Mouse (Mus musculus) fat pad, adult 2 months (tissue): ENCODE measurements around the gene Gh.

Experiments used
- DNase-seq: peaks from one replicate; pipeline ENCODE4 v3.0.0-alpha.2; 2011; ENCODE audit warnings: low read depth, low spot score; ENCODE audit errors: extremely low read depth

The Gh gene

DNA sequence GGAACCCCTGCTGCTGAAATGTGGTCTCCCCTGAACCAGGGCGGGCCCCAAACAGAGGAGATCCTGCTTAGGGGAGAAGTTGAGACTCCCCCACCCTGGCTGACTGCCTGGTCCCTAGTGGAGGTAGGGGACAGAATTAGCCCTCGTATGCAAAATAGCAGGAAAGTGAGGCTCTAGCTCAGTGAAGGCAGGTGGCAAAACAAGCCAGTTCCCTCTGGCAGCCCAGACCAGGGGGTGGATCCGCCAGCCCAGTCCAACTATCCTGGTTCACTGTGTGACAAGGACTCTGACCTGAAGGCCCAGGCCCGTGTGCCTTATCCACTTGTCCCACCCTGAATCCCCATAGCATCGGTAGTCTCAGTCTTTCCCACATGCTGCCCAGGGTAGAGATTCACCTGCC is 8.5 kb upstream of the Gh start:
- DNase-seq = no peak

DNA sequence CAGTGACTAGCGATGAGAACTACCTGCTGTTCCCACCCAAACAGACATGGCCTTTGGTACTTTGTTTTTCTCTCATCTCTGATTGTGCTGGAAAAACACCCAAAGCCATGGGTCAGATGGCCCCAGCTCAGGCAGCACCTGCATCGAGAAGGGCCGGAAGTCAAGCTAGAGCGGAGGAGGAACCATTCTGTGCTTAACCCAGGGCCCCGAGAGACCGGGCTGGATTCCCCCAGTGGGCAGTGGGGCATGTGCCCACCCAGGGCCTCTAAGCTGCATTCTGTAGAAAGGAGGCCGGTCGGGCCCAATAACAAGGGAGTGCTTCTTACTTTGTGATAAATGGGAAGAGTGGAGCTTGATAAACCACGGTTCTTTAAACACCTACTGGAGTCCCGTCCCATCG is 6.5 kb upstream of the Gh start:
- DNase-seq = no peak

DNA sequence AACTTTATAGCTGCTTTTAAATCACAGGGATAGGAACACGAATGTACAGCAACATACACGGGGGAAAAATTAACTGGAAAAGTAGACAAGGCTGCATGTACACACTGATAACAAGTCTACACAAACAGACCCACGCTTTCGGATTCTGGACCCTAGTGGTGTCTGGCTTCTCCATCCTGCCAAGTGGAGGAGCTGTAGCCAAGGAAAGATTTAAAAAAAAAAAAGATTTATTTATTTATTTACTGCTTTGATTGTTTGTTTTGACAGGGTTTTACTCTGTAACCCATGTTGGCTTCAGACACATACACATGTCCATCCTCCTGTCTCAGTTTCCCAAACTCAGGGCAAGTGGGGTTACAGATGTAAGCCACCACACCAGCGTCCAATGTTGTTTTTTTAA is 5.8 kb upstream of the Gh start:
- DNase-seq = no peak

DNA sequence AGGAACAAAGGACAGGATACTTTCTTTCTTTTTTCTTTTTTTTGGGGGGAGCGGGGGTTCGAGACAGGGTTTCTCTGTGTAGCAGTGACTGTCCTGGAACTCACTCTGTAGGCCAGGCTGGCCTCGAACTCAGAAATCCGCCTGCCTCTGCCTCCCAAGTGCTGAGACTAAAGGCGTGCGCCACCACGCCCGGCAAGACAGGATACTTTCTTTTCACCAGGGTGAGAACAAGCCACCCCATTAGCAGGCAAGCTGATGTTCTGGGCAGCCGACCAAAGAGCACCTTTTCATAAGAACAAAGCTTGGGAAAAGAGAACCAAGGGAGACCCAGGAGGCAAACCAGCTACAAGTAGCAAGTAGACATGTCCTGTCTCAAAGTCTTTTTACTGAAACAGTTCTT is 5.1 kb upstream of the Gh start:
- DNase-seq = no peak

DNA sequence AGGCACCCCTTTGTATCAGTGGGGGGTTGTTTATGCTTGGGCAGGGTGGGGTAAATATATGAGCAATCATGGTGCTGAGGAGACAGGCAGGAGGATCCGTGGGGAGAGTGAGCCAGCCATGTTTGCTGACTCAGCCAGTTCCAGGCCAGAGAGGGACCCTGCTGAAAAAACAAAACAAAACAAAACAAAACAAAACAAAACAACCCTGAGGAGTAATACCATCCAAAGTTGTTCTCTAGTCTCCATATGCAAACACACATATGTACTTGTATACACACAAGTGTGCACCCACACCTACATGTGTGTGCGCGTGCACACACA is 4.4 kb upstream of the Gh start:
- no peak for DNase-seq

DNA sequence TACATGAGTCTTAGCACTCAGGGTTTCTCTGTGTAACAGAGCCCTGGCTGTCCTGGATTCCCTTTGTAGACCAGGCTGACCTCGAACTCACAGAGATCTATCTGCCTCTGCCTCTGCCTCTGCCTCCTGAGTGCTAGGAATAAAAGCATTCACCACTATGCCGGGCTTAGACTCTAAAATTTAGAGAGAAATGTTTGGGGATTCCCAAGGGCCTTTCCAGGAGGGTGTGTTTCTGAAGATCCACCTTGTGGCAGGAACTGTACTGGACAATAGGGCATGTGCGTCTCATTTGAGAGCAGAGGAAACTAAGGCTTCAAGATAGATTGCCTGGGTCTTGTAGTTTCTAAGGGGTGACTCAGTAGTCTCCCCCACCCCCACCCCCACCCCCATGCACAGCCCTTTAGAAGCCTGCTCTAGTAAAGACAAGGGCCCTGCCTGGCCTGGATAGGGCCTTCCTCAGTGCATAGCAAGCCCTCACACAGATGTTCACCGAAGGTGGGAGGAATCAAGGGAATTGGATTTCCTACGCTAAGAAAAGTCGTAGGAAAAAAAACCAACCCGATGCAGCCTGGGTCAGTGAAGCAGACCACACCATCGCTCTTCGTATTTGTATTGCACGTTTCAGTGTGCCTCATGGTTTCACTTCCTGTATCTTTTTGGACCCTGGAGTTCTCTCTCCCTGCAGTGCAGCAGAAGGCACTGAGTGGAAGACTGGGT is 3.8 kb upstream of the Gh start:
- no peak for DNase-seq

DNA sequence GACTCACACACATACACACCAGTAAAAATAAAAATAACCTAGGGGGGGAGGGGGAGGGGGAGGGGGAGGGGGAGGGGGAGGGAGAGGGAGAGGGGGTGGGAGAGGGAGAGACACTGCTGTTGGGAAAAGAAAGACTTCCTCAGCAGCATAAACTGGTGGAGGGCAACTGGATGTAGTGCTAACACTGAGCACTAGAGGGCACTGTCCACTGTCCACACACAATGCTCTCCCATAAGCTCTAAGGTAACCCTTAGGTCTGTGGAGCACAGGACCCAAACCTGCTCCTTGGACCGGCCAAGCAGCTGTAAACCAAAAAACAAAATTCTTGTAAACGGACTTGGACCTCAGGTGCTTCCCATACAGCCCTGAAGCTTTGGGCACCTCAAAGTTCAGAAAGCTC is 969 bp upstream of the Gh start:
- DNase-seq = no peak

DNA sequence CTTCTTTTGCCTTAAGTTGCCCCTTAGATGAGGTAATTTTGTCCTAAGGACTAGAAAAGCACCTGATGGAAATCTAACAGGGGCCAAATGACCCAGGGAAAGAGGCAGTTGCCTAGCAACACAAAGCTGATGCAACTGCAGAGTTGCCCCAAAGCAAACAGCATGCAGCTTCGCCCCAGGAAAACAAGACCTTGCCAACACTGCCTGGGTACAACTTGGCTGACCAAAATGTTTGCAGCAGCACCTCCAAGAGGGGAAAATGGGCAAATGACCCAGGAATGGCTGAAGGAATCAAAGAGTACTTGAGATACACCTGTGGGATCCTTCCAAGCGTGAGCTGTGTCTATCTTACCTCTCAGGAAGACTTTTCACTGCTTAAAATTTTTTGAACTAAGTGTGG is 9.8 kb downstream of the Gh start:
- no peak for DNase-seq

DNA sequence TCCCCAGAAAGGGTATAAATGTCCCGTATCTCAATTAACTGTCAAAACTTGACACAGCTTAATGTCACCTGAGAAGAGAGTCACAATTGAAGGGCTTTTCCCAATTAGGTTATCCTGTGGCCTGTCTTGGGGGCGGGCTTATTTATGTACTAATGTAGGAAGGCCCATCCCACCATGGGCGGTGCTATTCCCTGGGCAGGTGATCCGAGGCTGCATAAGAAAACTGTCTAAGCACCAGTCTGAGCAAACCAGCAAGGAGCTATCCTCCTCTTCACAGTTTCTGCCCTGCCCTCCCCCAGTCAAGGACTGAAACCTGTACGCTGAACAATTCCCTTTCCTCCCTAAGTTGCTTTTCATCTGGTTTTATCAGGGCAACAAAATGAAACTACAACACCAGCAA is 11.3 kb downstream of the Gh start:
- no peak for DNase-seq

DNA sequence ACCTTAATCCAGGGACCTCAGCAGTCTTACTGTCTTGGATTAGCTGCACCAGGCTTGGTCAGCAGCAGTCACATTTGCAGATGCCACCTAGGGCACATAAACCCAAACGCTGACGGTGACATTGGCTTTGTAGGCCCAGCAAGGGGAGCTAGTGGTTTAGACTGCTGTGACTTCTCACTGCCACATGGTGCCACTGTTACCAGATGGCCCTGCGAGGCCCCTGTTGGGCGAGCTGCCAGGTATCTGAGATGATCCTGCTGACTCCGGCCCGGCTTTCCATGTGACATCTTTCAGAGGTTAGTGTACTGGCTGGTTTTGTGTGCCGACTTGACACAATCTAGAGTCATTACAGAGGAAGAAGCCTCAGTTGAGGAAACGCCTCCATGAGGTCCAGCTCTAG is 12.3 kb downstream of the Gh start:
- DNase-seq = no peak

DNA sequence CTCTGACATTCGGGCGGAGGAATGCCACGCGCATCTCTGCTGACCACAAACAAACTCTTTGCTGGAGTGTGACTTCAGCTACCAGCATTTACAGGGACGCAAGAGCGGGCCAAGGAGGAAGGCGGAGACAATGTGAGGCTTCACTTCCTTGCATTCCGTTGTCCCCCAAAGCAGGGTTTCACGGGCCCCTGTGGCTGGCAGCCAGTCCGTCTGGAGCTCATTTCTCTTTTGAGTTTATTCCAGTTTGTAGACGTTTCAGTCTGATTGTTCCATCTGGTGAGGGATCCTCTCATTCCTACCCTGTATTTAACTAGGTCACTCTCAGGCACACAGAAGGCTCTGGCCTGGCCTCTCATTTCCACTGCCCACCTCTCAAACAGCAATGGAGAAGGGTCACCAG is 14.7 kb downstream of the Gh start:
- no peak for DNase-seq

DNA sequence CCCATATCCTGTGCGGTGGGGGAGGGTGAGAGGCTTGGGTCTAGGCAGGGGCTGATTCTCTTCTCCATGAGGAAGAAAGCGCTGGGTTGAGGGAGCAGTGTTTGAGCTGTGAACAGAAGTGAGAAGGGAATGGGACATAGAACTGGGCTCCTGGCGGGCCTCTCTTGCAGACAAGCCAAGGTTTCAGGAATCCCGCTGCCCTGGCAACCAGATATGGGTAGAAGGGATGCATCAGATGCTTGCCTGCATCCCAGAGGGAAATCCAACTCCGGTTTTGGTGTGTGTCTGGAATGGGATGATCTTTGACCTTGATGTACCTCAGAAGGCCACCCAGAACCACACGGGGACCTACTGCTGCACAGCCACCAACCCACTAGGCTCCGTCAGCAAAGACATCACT is 15.5 kb downstream of the Gh start:
- no peak for DNase-seq

DNA sequence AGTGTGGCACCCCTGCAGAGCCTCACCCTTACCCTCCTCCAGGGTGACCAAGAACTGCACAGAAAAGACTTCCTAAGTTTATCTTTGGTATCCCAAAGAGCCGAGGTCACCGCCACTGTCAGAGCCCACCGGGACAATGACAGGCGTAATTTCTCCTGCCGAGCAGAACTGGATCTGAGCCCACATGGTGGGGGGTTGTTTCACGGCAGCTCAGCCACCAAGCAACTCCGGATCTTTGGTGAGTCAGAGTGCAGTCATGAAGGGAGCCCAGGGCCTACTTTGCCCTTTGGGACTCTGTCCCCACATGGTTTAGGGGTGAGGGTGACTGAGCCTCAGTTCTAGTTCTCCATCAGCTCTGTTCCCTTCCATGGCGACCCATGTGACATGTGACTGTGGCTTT is 17.5 kb downstream of the Gh start:
- no peak for DNase-seq

DNA sequence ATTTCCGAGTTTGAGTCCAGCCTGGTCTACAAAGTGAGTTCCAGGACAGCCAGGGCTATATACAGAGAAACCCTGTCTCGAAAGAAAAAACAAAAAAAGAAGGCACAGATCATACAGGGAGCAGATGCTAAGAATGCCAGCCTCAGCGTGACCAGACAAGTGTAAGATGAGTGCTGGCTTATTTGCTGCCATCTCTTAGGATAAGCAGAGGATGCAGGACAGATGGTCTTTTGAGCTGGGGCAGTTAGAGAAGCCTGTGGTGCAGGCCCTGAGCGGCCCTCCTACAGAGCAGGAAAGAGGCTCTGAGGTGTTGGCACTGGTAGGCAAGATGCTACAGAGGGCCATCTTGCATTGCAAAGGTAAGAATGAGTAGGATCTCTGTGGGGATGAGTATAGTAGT is 18.3 kb downstream of the Gh start:
- no peak for DNase-seq

DNA sequence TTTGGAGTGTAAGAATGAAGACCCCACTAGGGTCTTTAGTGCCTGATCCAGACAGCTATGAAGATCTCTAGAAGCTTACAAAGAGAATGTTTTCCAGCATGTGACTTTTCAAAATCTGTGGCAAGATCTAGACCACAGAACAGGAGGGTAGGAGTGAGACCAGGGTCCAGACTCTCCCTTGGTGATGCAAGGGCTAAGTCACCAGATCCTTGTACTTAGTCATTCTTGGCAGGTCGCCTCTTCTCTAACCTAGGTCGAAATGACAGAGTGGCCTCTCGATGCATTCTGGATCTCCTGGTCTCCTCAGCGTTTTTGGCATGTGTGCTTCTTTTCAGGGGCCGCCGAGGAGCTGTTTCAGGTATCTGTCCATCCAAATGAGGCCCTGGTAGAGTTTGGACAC is 19.2 kb downstream of the Gh start:
- no peak for DNase-seq

DNA sequence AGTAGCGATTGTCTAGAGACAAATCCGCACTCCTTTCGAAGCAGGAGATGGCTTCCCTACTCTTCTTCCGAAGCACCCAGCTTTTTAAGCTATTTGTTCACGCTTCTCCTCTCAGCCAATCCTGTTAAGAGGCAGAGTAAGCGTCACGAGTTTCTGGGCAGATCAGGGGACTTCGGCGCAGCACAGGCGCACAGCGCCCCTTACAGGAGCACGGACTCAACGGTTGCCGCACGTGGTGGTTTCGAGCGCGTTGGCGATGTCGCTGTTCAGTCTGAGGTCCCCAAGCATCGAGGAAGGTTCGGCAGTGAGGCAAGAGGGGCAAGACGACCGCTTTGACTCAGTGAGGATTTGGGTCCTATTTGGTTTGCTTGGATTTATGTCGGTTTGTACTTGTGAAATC is 25.2 kb downstream of the Gh start, which contains the start of gene Tcam1:
Tcam1 (plus strand) TSS at position 219 of the 400 bp plus-strand sequence.
- no peak for DNase-seq

DNA sequence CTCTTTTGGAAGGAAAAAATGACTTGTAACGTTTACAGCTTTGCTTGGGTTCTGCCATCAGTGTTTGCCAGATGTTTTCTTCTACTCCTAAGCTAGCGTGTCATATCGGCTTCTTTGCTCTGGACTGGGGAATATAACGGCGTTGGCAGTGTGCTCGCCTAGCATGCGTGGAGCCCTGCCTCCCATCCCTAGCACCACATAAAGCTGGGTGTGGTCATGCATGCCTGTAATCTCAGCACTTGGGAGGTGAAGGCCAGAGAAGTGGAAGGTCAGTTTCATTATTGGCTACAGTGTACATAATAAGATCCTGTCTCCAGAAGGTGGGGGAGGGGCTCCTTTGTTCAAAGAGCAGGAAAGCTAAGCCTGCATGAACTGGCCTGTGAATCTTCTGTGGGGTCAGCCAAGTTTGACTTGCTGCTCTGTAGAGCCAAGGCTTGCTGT is 26.7 kb downstream of the Gh start:
- no peak for DNase-seq

DNA sequence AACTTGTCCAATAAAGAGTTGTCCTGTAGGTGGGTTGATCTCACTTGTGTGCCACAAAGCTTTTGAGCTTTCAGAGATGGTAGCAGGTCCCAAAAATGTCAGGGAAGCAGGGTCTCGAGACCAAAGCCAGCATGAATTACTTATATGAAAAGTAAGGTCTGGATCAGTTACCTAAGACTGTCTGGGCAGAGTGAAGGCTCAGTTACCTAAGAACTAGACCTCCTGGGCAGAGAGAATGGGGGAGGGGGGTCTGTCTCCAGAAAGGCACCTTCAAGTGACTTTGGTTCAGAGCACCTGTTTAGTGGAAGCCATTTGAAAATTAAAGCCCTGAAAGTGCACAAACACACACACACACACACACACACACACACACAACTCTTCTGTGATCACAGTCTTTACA is 27.3 kb downstream of the Gh start:
- DNase-seq = no peak

DNA sequence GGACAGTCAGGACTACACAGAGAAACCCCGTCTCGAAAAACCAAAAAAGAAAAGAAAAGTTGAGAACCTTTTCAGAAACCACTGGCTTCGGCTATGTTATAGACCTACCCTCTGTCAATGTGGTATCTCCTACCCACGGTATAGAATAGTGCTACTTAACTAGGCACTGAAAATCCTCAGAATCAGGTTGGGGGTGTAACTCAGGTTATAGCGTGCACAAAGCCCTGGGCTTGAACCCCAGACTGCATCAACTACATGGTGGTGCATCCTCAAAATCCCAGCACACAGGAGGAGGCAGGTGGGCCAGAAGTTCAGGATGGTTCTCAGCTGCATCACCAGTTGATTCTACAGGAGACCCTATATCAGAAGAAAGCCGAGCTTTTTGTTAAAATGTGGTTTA is 27.9 kb downstream of the Gh start:
- no peak for DNase-seq

DNA sequence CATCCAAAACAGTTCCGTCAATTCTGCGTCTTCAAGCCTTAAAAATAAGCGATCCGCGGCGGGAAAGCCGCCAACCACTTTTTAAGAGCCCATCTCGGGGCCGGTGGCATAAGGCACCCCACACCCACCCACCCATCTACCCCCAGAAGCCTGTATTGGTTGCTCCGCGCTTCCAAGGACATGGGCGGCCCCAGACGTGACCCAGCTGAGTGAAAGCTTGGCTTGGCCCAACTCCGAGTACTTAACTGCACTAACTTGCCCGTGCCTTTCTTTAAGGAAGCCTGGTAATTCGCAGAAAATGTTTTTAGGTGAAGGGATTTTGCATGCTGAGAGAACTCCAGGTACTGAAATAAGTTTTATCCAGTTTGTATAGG is 28.4 kb downstream of the Gh start:
- DNase-seq = no peak

DNA sequence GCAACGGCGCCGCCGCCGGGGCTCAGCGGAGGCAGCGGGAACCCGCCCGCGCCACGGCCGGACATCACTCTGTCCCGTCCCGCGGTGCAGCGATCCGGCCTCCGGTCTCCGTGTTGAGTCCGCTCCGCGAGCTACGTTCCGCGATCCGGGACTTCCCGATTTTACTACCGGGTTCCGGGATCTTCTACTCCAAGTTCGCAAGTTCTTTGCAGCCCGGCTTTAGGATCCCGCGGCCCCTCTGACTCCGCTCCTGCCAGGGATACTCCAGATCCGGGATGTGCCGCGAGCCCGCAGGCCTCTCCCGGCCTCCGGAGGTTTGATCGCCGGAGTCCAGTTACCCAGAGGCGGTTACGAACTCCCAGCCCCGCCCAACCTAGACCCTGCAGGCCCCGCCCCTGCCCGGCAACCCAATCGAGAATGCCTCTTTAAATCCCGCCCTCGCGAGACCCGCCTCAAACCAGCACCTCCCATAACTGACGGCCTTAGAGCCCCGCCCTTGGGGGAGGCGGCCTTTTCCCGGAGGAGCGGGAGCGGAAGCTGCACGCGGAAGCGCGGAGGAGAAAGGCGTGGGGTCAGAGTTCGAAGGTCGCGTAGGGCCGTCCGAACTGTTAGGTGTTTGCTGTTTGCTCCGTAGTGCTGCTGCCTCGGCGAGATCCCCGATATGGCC is 28.9 kb downstream of the Gh start, which contains the start of gene Smarcd2:
Smarcd2 (minus strand) TSS at position 329 of the 667 bp plus-strand sequence.
- DNase-seq = peak; percentile 82

DNA sequence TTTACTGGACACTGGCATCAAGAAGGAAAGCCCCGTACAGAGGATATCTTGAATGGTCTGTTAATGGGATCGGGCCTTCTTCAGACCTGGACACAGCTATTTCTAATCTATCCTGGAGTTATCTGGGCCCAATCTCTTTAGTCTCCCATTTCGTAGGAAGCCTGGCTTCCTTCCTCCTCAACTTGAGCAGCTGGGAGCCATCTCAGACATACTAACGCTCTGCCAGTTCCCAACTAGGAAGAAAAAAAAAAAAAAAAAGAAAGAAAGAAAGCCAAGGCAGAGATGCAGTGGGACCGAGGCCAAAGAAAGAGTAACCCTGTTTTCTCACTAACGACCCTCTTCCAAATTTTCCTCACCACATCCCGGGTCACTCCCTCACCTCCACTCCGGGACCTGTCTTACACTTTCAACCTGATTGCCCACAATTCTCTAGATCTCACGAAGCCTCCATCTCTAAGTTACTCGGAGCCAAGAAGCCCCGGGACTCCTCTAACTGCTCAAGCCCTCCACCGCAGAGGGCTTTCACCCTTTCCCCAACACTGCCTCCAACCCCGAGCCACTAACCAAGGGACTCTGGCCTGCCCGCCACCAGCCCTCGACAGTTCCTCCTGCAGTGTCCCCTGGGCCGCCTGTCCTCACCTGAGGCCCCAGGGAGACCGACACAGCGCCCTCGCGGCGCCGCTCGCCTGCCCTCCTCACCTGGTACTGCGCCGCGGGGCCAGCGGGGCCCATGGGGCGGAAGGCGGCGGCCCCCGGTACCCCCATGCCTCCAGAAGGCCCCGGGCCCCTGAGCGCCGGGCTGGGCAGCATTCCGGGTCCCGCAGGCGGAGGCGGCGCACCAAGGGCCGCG is 29.6 kb downstream of the Gh start:
- no peak for DNase-seq
